Mouse (Mus musculus): Measurements from ENCODE around the gene Nrg4. TPM values are rescaled to one million over a fixed set of nuclear protein-coding genes. Genes with fewer than 3 reads are reported as not detected.
"Not testable (repeated sequence)": the region's sequence is repeated elsewhere in the genome, so short reads cannot be mapped to it uniquely, and the experiment has no call there.

The Nrg4 gene
- total RNA-seq, 4 experiments from 2014 or later = 0.33 to 0.93 (median 0.65) TPM; not detected in 1

DNA sequence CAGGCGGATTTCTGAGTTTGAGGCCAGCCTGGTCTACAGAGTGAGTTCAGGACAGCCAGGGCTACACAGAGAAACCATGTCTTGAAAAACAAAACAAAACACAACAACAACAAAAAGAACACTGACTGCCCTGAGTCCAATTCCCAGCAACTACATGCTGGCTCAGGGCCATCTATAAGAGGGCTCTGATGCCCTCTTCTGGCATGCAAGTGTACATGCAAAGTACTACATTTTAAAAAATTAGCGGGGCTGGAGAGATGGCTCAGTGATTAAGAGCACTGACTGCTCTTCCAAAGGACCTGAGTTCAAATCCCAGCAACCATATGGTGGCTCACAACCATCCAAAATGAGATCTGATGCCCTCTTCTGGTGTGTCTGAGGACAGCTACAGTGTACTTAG lies 74.5 kb downstream of the Nrg4 start:
- not testable (repeated sequence) for DNase-seq (ENCODE audit: low spot score in 2 of 2)

DNA sequence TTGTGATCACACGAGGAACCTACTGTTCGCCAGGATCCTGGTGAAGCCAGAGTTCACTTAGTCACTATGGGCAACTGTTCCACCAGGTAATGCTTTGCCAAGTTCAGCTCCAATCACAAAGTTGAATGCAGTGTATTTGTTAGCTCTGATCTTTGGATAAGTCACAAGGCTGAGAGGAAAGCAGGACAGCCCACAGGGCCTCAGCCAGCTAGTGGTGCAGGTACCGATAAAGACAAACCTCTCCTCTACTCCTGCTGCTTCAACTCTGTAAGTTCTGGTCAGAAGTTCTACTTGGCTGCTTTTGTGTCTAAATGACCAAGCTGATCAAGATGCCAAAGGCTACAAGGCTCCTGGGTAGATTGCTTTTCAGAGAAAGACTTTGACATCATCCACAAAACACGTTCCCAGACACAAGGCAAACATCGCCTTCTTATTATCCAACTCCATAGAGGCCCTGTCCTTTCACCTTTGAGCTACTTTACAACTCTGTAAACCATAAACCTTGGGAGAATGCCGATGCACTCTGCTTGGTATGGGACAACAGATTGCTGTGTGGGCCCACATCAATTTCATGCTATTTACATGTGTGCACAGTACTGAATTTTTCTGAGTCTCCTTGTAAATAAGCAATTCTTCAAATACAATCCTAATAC lies 75.9 kb downstream of the Nrg4 start:
- DNase-seq (ENCODE audit: low spot score in 2 of 2) = no peak

DNA sequence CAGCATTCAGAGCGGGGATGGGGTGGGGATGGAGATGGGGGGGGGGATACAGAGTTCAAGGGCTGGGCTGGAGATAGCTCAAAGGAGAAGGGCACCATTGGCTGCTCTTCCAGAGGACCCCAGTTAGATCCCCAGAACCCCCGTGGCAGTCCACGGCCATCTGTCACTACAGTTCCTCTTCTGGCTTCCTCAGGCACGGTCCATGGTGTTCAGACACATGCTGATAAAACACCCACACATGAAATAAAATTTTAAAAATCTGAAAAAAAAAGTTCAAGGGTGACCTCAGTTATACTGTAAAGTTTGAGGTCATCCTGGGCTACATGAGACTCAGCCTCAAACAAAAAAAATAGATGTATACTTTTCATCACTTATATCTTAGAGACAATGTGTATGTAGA lies 78.2 kb downstream of the Nrg4 start:
- DNase-seq (ENCODE audit: low spot score in 2 of 2) = no peak

DNA sequence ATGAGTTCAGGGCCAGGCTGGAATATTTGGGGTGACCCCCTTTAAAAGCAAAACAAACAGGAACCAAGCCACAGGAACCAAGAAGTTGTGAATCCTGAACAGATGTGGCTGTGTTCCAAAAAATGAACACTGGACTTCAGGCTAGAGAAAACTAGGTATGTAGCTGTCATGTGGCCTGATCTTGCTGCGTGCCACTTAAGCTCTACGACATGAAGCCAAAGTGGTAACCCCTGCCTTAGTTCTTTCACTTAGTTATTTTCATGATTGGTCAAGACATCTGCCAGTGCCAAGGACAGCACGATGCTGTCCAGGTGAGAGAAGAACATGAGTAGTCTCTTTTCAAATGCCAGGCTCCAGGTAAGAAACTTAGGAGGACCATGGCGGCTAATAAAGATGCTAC lies 79.7 kb downstream of the Nrg4 start:
- DNase-seq (ENCODE audit: low spot score in 2 of 2) = no peak

DNA sequence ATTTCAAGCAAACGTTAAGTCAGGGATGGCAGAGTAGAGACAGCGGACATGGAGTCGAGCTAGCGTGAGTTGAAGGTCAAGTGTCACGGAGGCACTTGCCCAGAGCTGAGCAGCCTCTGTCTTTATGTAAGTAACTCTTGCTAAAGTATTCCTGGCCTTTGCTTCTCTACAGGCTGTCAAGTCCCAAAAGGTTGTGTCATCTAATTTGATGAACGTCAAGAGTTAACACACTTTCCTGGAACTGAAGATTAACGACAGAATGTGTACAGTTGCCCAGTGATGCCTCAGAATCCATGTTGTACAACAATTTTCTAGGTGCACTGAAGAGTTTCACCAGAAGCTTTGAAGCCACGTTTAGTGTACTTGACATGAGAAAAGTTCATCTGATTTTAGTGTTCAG lies 80.2 kb downstream of the Nrg4 start:
- DNase-seq (ENCODE audit: low spot score in 2 of 2) = no peak

DNA sequence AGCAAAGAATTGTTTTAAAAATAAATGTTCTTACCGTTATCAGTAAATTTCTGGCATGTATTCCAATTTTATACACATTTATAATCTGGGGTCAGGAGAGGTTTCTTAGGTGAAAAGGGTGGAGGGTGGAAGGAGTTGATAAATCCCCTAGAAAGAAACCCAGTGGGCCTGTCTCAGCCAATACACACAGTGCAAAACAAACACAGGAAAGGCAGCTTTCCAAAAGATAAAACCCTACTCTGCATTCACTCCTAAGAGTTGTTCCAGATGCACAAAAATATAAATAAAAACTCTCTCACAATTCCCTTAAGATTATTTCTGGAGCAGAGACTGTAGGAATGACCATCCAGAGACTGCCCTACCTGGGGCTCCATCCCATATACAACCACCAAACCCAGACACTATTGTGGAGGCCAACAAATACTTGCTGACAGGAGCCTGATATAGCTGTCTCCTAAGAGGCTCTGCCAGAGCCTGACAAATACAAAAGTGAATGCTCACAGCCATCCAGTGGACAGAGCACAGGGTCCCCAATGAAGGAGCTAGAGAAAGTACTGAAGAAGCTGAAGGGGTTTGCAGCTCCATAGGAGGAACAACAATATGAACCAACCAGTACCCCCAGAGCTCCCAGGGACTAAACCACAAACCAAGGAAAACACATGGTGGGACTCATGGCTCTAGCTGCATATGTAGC lies 81.4 kb downstream of the Nrg4 start:
- not testable (repeated sequence) for DNase-seq (ENCODE audit: low spot score in 2 of 2)

DNA sequence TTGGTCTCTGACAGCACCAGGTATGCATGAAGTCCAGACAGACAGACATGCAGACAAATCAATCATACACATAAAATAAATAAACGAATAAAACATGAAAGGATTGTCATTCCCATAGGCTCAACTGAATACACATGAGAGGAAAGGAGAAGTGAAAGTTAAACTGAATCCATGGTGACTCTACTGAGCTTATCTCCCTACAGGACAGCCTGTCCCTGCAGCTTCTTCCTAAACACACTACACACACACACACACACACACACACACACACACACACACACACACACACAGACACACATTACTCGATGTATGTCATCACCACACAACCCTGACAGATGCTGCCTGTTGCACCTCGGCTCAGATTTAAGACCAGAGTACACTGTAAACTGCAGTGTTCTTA lies 82.6 kb downstream of the Nrg4 start:
- no peak for DNase-seq (ENCODE audit: low spot score in 2 of 2)

DNA sequence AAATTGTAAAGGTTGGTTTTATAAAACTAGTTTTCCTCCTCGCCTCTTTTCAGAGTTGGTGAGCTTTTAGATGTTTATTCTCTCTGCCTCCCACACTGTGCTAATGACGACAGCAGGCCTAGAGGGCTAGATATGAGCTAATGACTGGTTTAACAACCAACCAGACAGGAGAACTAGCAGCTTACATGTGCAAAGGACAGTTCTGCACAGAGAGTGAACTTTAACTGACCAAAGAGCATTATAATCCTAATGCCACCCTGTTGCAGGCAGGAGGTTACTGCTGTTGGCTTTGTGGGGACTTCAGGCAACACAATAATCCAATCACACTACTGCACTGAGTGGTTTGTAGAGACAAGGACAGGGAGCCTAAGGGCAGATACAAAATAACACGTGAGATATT lies 83.4 kb downstream of the Nrg4 start:
- no peak for DNase-seq (ENCODE audit: low spot score in 2 of 2)

DNA sequence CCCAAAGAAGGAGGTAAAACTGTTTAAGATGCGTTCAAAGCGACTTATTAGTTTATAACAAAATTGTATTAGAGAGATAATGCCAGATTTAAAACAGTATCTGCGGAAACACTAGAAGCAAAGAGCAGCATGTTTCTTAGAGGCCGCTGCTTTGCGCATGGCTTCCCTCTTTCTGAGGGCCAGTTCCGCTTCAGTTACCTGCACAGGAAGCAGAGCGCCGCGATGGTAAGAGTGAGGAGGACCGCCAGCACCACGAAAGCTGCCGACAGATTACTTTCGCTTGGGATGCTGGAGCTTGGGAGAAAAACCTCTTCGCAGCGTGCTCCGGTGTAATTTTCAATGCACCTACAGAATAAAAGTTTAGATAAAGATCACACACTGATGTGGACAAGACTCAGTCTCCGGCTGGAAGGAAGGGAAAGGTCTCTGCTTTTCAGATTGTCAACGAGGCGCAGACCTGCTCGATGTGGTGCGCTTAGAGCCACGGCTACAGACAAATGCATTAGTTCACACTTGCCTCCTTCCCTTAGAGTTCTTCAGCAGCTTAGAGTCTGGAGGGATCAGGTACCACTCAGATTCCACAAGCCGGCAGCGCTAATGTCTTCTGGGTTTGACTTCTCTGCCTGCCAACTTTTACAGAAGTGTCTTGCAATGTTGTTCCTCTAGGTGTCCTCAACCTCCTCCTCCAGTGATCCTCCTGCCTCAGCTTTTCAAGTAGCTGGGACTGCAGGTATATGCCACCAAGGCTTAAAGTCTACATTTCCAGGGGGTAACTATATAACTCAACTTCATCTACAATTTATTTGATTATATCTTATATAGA lies 84.6 kb downstream of the Nrg4 start:
- DNase-seq (ENCODE audit: low spot score in 2 of 2) = no peak

DNA sequence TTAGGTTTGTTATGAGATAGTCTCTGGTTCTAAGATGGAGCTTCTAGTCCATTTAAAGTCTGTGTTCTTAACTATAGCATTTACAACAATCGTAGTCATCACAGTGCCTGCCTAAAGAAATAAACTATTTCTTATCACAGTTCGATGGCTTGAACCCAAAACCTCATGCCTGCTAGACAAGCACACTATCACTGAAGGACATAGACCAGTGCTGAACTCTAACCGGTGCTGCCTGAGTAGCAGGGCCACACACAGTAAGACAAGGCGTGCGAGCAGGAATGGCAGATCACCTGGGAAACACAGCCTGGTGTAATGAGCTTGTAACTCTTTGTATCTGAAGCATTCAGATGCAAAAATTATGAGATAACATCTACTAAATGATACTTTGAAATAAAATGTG lies 85.8 kb downstream of the Nrg4 start:
- DNase-seq (ENCODE audit: low spot score in 2 of 2) = no peak

DNA sequence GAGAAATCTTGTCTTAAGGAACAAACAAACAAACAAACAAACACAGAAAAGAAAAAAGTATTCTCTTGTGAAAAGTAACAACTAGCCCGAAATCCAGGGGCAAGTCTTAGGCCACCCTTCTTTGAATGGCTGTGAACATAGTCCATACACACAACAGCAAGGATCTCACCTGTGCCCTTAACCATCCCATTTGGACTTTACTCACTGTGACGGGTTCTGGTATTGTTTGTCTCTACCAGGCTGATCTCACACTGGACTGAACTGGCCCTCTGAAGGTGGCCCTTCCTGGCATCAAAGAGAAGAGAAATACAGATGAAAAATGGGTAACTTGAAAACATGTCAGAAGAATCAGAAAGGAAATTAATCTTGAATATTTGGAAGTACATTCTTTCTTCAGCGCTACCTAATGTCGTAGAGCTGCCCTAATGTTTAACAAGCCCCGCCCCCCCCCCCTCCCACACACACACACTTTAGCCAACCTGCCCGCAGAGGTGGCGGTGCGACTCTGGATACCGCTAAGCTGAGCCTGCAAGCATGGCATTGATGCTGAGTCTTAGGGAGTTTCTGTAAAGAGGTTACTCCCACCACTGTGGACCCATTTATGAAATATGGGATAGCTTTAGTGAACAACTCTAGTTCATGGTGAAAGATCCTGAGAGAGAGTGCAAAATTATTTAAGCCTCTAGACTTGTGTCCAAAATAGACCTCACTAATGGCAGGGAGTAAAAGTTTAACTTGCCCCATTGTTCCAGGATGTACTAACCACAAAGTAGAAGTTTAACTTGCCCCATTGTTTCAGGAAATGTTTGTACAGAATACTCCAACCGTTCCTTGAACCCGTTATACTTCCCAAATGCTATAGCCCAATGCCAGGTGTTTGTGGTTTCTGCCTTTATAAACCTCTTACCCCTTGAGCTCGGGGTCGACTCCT lies 90.1 kb downstream of the Nrg4 start:
- no peak for DNase-seq (ENCODE audit: low spot score in 2 of 2)

DNA sequence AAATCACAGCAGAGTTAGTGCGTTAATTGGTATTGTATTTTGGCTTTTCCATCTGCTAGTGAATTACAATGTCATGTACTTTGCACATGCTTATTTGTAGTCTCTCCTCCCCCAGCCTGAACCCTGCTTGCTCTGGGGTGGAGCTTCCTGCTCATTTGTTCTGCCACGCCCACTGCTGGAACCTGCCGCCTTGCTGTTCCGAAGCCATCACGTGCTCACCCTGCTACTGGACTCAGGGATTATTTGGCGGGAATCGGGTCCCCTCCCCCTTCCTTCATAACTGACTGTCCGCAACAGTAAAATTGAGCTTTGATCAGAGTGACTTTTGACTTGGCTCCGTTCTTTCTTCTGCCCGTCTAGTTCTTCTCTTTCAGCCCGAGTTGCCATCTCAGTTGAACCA lies 93.6 kb downstream of the Nrg4 start:
- not testable (repeated sequence) for DNase-seq (ENCODE audit: low spot score in 2 of 2)

DNA sequence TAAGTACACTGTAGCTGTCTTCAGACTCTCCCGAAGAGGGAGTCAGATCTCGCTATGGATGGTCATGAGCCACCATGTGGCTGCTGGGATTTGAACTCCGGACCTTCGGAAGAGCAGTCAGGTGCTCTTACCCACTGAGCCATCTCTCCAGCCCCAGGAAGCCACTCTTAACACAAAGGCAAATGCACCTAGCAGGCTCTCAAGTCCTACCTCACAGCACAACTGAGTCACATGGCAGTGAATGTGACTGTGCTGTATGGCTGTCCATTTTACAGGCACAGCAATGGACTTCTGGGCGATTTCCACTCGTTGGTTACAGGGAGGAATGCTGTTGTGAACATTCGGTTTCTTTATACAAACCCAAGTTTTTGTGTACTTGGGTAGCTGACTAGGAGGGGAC lies 94.1 kb downstream of the Nrg4 start:
- no peak for DNase-seq (ENCODE audit: low spot score in 2 of 2)

DNA sequence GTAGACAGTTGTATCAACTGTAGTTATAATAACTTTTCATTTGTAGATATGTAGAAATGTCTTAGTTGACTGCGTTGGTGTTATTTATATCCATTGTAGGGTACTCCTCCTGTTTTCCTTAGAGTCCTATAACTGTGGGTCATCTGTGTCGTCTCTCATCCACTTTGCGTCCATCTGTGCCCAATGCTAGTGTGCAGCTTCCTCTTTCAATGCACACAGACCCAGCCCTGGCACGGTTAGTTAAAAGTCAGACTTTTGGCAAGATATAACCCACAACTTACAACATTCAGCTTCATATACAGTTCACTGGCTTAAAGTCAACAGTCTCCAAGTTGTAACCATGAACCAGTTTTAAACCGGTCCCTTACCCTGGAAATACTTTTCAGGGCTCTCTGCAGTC lies 94.5 kb downstream of the Nrg4 start:
- DNase-seq (ENCODE audit: low spot score in 2 of 2) = no peak

DNA sequence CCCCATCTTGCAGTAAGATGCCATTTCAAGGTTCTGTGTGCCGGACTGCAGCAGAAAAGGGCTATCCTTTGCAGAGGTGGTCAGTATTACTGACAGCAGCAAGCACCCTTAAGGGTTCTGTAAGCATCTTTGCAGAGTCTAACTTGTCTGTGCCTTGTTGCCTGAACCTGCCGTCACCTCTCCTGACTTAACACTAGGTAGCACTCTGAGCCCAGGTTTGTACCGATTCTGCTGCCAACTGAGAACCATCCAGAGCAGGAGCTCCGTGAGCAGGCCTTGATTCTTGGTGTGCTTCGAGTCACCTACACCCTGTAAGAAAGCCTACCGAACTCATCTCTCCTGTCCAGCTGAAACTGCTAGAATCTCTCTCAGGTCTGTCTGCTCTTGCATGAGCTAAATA lies 95.1 kb downstream of the Nrg4 start:
- no peak for DNase-seq (ENCODE audit: low spot score in 2 of 2)

DNA sequence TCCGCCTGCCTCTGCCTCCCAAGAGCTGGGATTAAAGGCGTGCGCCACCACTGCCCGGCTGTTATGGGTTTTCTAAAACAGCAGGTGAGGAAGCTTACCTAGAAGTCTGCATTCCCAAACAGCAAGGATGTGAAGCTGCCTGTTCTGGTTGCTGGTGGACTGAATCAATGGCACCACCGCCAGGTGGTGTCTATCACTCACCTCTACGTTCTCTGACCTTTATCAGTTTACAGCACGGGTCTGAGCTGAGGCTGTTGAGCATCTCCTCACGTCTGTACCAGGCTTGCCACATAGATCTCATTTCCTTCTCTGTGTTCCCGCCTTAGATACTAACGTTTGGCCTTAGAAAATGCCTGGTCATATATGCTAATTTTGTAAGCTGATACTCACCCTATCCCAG lies 97.6 kb downstream of the Nrg4 start:
- no peak for DNase-seq (ENCODE audit: low spot score in 2 of 2)

DNA sequence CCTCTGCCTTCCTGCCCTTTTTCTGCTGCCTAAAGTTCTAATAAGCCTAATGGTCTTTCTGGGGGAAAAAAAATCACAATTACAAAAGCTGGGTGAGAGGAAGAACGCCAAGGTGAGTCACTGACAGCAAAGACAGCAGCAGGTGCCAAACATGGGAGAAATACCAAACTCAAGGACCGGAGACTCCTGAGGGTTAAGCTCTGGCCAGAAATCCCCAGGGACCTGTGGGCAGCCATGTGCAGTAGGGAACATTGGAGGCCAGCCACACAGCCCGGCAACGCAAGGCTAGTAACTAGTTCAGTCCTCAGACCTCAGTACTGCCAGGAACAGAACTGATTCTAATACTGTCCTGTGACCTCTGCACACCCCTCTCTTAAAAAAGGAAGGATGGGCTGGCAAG lies 98.5 kb downstream of the Nrg4 start:
- no peak for DNase-seq (ENCODE audit: low spot score in 2 of 2)

DNA sequence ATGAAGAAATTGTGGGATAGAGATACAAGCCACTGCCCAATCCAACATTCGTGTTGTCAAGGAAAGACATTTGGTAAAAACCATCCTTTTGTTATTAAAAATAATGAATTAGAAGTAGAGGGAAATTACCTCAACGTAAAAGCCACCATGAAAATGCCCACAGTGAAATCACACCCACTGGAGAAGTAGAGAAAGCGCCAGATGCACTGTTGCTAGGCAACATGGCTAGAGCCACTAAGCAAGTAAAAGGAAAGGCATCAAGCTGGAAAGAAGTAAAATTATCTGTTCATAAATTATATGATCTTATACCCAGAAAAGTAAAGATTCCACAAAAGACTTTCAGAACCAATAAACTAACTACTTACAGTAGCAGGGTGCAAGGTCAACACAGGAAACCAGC lies 100.4 kb downstream of the Nrg4 start:
- DNase-seq (ENCODE audit: low spot score in 2 of 2) = peak; percentile 34 to 36

DNA sequence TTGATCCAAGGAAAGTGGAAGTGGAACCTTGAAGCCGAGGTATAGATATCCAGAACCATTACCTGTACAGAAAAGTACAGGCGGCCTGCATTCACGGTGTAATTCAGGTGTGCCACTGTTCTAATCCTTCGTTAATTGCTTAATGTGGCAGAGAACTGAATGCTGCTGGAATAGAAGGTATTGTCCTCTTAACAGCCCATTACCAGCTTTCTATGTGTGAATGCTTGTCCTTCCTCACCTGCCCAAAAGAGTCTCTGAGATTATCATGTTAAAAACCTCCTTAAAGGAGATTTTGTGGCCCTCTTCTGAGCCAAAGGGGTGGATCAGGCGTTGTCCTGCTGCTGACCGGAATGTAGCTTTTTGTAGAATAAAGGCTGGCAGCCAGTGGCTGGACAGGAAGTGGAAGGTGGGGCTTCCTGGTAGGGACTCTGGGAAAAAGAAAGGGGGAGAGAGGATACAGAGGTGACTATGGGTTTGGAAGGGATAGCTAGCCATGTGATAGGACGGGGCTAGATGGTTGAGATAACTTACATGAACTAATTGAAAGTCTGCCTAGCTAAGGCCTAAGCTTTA lies 101.4 kb downstream of the Nrg4 start:
- DNase-seq (ENCODE audit: low spot score in 2 of 2) = no peak

DNA sequence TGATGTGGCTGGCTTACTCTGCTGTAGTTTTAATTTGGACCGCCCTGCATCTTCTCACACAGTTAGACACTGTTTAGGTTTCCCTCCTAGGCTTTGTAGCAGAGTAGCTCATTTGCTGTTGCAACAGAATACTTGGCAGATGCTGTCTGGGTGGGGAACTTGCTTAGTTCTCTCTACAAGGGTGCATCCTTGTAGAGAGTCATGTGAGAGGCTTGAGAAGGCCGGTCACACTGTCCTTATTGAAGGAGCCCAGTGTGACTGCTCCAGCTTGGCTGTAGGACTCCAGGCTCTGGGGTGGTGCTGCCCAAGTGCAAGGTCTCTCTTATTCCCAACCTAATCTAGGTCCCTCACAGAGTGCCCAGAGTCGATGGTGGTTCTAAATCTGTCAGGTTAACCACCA lies 109.3 kb downstream of the Nrg4 start:
- DNase-seq (ENCODE audit: low spot score in 2 of 2) = no peak

DNA sequence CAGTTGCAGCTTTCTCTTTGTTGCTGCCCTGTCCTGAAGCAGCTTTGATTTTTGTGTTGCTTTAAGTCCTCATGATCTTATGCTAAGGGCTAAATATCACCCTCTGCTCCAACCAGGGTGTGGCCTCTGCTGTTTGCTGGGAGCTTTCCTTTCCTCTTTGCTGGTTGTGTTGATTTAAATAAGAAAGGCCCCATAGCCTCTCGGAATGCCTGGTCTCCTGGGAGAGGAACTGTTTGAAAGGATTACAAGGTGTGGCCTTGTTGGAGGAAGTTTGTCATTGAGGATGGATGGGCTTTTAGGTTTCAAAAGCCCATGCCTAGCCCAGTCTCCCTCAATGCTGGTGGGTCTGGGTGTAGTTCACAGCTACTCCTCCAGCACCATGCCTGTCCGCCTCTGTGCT lies 110.6 kb downstream of the Nrg4 start:
- DNase-seq (ENCODE audit: low spot score in 2 of 2) = no peak
